ENCODE assay signal across 9 mouse cellular contexts in genomic region chr8:70315624-70316510, GRCm38 (mm10). TPM values are rescaled to one million over a fixed set of nuclear protein-coding genes. Genes with fewer than 3 reads are reported as not detected.
DNase-seq lines count a peak whose midpoint lies in the region; ATAC-seq lines count a peak whose summit lies in the region.
"Had no signal": no experiment of that assay in that cellular context is flagged by ENCODE, and none has a peak within 500 bp of the region (broad histone marks: within the 10 kb centered on the region; RNA-seq: fewer than 3 reads in every experiment).

Cers1 (plus strand) TSS chr8:70315775.

- WGBS in hindbrain, embryonic 16.5 days = 1% methylated on average over 65 of the region's 66 CpGs
- WGBS in midbrain, embryonic 12.5 days = 2% methylated on average over 64 of the region's 66 CpGs
- WGBS in stomach, embryonic 16.5 days = 2% methylated on average over 65 of the region's 66 CpGs

- peak; percentile 95 for DNase-seq in heart, adult 11 months
- no peak for DNase-seq in heart, adult 8-10 months (ENCODE audit: low spot score)
- DNase-seq in cerebellum, postnatal 14 days = peak; percentile 79 to 87
- peak; percentile 63 for DNase-seq in gastrocnemius, adult 18-20 months (ENCODE audit: low spot score)
- DNase-seq in left cerebral cortex, postnatal 4 days = peak; percentile 75

- H3K27me3 ChIP-seq in hindbrain, embryonic 16.5 days (replicated peaks; ENCODE audit: control insufficient read depth, insufficient read depth, low read length) = no peaks in the 10 kb centered on the region
- peaks cover 10% of the 10 kb centered on the region for H3K27me3 ChIP-seq in midbrain, embryonic 12.5 days
- no peaks in the 10 kb centered on the region for H3K27me3 ChIP-seq in stomach, embryonic 16.5 days (ENCODE audit: control insufficient read depth, insufficient read depth, low read length)

- H3K36me3 ChIP-seq in hindbrain, embryonic 16.5 days (ENCODE audit: control insufficient read depth, insufficient read depth, low read length) = peaks cover 20% of the 10 kb centered on the region
- peaks cover 30% of the 10 kb centered on the region for H3K36me3 ChIP-seq in midbrain, embryonic 12.5 days
- H3K36me3 ChIP-seq in stomach, embryonic 16.5 days (ENCODE audit: control insufficient read depth, insufficient read depth, low read length) = 0 out of 2 replicates have a peak, but pooled peaks cover 9% of the 10 kb centered on the region

- H3K27ac ChIP-seq in hindbrain, embryonic 16.5 days (ENCODE audit: low read depth, low read length) = peak within 1 kb of the TSS; percentile 94
- H3K27ac ChIP-seq in midbrain, embryonic 12.5 days (replicated peaks) = peak within 1 kb of the TSS; percentile 92
- peak within 1 kb of the TSS; percentile 42 for H3K27ac ChIP-seq in stomach, embryonic 16.5 days (ENCODE audit: low read length)

- H3K4me3 ChIP-seq in hindbrain, embryonic 16.5 days (ENCODE audit: low read length) = peak within 1 kb of the TSS; percentile 70
- peak within 1 kb of the TSS; percentile 55 for H3K4me3 ChIP-seq in midbrain, embryonic 12.5 days
- peak within 1 kb of the TSS; percentile 62 for H3K4me3 ChIP-seq in stomach, embryonic 16.5 days (replicated peaks; ENCODE audit: low read length)

- peak within 1 kb of the TSS; percentile 85 for H3K9ac ChIP-seq in hindbrain, embryonic 16.5 days (ENCODE audit: low read depth, low read length)
- peak within 1 kb of the TSS; percentile 80 for H3K9ac ChIP-seq in midbrain, embryonic 12.5 days (replicated peaks)
- peak within 1 kb of the TSS; percentile 72 for H3K9ac ChIP-seq in stomach, embryonic 16.5 days (ENCODE audit: low read length)

- peak; percentile 72 for ATAC-seq in hindbrain, embryonic 16.5 days
- ATAC-seq in midbrain, embryonic 12.5 days (ENCODE audit: low FRiP score, low read depth) = peak; percentile 59
- peak; percentile 72 for ATAC-seq in stomach, embryonic 16.5 days (ENCODE audit: insufficient read depth, low FRiP score)

- H3K4me1 ChIP-seq in hindbrain, embryonic 16.5 days (ENCODE audit: control insufficient read depth, insufficient read depth, low read depth, low read length) = peaks cover 24% of the 10 kb centered on the region
- H3K4me1 ChIP-seq in midbrain, embryonic 12.5 days = peaks cover 38% of the 10 kb centered on the region
- H3K4me1 ChIP-seq in stomach, embryonic 16.5 days (ENCODE audit: control insufficient read depth, insufficient read depth, low read length) = peaks cover 27% of the 10 kb centered on the region

- intact Hi-C loops in left cerebral cortex, postnatal 4 days (cut with DNase I) = no loop called here

- peak within 1 kb of the TSS; percentile 92 for H3K4me2 ChIP-seq in hindbrain, embryonic 16.5 days (ENCODE audit: low read length)
- H3K4me2 ChIP-seq in midbrain, embryonic 12.5 days (replicated peaks) = peak within 1 kb of the TSS; percentile 72
- H3K4me2 ChIP-seq in stomach, embryonic 16.5 days (ENCODE audit: low read depth, low read length) = peak within 1 kb of the TSS; percentile 81

- no peaks in the 10 kb centered on the region for H3K9me3 ChIP-seq in hindbrain, embryonic 16.5 days (ENCODE audit: control insufficient read depth, low read length)
- no peaks in the 10 kb centered on the region for H3K9me3 ChIP-seq in midbrain, embryonic 12.5 days
- no peaks in the 10 kb centered on the region for H3K9me3 ChIP-seq in stomach, embryonic 16.5 days (replicated peaks; ENCODE audit: control insufficient read depth, low read length)

RNA-seq across cellular contexts. Expression of gene Cers1, which starts in this region (rescaled TPM):
- under 1 TPM; 0.14 to 0.53 (median 0.38) TPM for total RNA-seq in heart, adult 8-10 months (2022)
- 10 to 100 TPM; 13.4 to 15.9 TPM for total RNA-seq in gastrocnemius, adult 18-20 months (2021)
- polyA plus RNA-seq in hindbrain, embryonic 16.5 days (2015; fragmentation: Nextera tagmentation; extraction: Ambion mirVana) = 40.0 and 44.3 TPM in 2 replicates
- total RNA-seq in left cerebral cortex, postnatal 4 days (2021) = 10 to 100 TPM; 61.6 to 67.6 TPM
- 15.3 and 17.1 TPM in 2 replicates for polyA plus RNA-seq in midbrain, embryonic 12.5 days (2016; fragmentation: Nextera tagmentation; extraction: Ambion mirVana)
- polyA plus RNA-seq in stomach, embryonic 16.5 days (2015; fragmentation: Nextera tagmentation; extraction: Ambion mirVana) = 3.8 and 4.1 TPM in 2 replicates
- total RNA-seq: neutrophil, adult 5-6 weeks had no signal

Comparison
In these comparisons a context has a peak if more than half of its experiments do, and no peak if none do; other contexts are left out.
1. RNA of gene Cers1 (total RNA-seq): 61.6 to 67.6 TPM in left cerebral cortex, postnatal 4 days and 13.4 to 15.9 TPM in gastrocnemius, adult 18-20 months; 0.14 to 0.53 TPM in heart, adult 8-10 months; every median in the first group is over 4 times any median in the second.
2. H3K27ac ChIP-seq: peak in every context shown above with its lines; median percentile 94 in hindbrain, embryonic 16.5 days; 92 in midbrain, embryonic 12.5 days; 42 in stomach, embryonic 16.5 days.
3. Peak in every context shown above with its lines, with median percentiles within 50 percentile points of each other: ATAC-seq, H3K4me2 ChIP-seq, H3K4me3 ChIP-seq and H3K9ac ChIP-seq.